Mouse (Mus musculus): ENCODE measurements at regions not wholly inside any gene's neighbourhood (a gene's known extent, or its start where the extent isn't known, plus 50 kb on each side); places are given as distances from the start of the nearest gene placed in this dataset.

- TF ChIP-seq GATA1 (IDR thresholded peaks at IDR 0.05; ENCODE audit: borderline replicate concordance, low read length) (no peak), FLI1 (IDR thresholded peaks at IDR 0.05; ENCODE audit: low read length) (no peak)
Observed at GRCm38 (mm10) chr4:87642002-87642401, 391.2 kb downstream of the Mllt3 start.
